ENCODE assay signal across 25 mouse cellular contexts in genomic region chrX:50456136-50456535, GRCm38 (mm10). TPM values are rescaled to one million over a fixed set of nuclear protein-coding genes. Genes with fewer than 3 reads are reported as not detected.
"Had no signal": no experiment of that assay in that cellular context is flagged by ENCODE, and none has a peak within 500 bp of the region (broad histone marks: within the 10 kb centered on the region; RNA-seq: fewer than 3 reads in every experiment).

No protein-coding gene starts in this region.

- H3K9me3 ChIP-seq: neural tube, embryonic 12.5 days; neural tube, embryonic 13.5 days; neural tube, embryonic 15.5 days; stomach, embryonic 15.5 days had no signal

- H3K36me3 ChIP-seq: neural tube, embryonic 12.5 days; neural tube, embryonic 13.5 days; neural tube, embryonic 15.5 days; stomach, embryonic 15.5 days had no signal

- H3K4me2 ChIP-seq: neural tube, embryonic 12.5 days; neural tube, embryonic 13.5 days; neural tube, embryonic 15.5 days; stomach, embryonic 15.5 days had no signal

- H3K27me3 ChIP-seq: neural tube, embryonic 12.5 days; neural tube, embryonic 13.5 days; neural tube, embryonic 15.5 days; stomach, embryonic 15.5 days had no signal

- H3K4me3 ChIP-seq: neural tube, embryonic 12.5 days; neural tube, embryonic 13.5 days; neural tube, embryonic 15.5 days; stomach, embryonic 15.5 days had no signal

- H3K27ac ChIP-seq: neural tube, embryonic 12.5 days; neural tube, embryonic 13.5 days; neural tube, embryonic 15.5 days; stomach, embryonic 15.5 days; stomach, postnatal 0 days had no signal

- DNase-seq: retina, postnatal 1 day; right cerebral cortex, adult 18-20 months; right cerebral cortex, postnatal 14 days; right cerebral cortex, postnatal 25 days; right cerebral cortex, postnatal 4 days; spleen, adult 18-20 months; thymus, adult 18-20 months; thymus, adult 2 months; thymus, postnatal 14 days; thymus, postnatal 36 days; thymus, postnatal 4 days had no signal

- H3K4me1 ChIP-seq: neural tube, embryonic 12.5 days; neural tube, embryonic 13.5 days; neural tube, embryonic 15.5 days; stomach, embryonic 15.5 days had no signal

- H3K9ac ChIP-seq: neural tube, embryonic 12.5 days; neural tube, embryonic 13.5 days; neural tube, embryonic 15.5 days; stomach, embryonic 15.5 days had no signal

RNA-seq across cellular contexts. Expression of gene Olfr1324, which starts 27.8 kb away (rescaled TPM):
- total RNA-seq: neutrophil, adult 5-6 weeks had no signal
- polyA plus RNA-seq: neural tube, embryonic 12.5 days; neural tube, embryonic 13.5 days; neural tube, embryonic 14.5 days; neural tube, embryonic 15.5 days; small intestine, adult 2 months; spleen, adult 2 months; stomach, embryonic 14.5 days; stomach, embryonic 15.5 days; stomach, embryonic 16.5 days; stomach, postnatal 0 days; testis, adult 2 months; thymus, adult 2 months; thymus, postnatal 0 days; urinary bladder, adult 2 months had no signal
